Mouse (Mus musculus) heart, postnatal 25 days (tissue): Measurements from ENCODE around the gene Btbd9. TPM values are rescaled to one million over a fixed set of nuclear protein-coding genes. Genes with fewer than 3 reads are reported as not detected.

ENCODE experiments used
- DNase-seq: peaks from one replicate; pipeline ENCODE4 v3.0.0; 2022; ENCODE audit warnings: low spot score
- intact Hi-C: fragments of 180-260 bp; cut with DNase I; formaldehyde crosslinking; loops from one replicate; pipeline ENCODE4 v1.15.1; 2025
- total RNA-seq, 2 experiments: library from RNA; stranded (reverse); gene quantifications; 2 replicates each; pipeline ENCODE4 v1.2.3; 2021

Btbd9 gene
- total RNA-seq, 2 experiments from 2014 or later, result 17.9 to 20.5 TPM

- DNase-seq, result no peak
- intact Hi-C loops, result no loop called here
Observed at GRCm38 (mm10) chr17:30464240-30464745, 112.0 kb downstream of the Btbd9 start.

- DNase-seq, result no peak
- intact Hi-C loops, result no loop called here
Observed at GRCm38 (mm10) chr17:30460727-30461349, 115.5 kb downstream of the Btbd9 start.

GRCm38 (mm10) chr17:30459706-30460105 lies 116.6 kb downstream of the Btbd9 start:
- intact Hi-C loops, result loop anchor here (10.0 kb wide), 1 partner anchor 575 kb away; no protein-coding TSS in a partner anchor
- no peak for DNase-seq

GRCm38 (mm10) chr17:30458926-30459325 lies 117.4 kb downstream of the Btbd9 start:
- DNase-seq, result no peak
- intact Hi-C loops, result loop anchor here (10.0 kb wide), 1 partner anchor 574 kb away; no protein-coding TSS in a partner anchor

GRCm38 (mm10) chr17:30458301-30458700 lies 118.0 kb downstream of the Btbd9 start:
- no peak for DNase-seq
- intact Hi-C loops, result loop anchor here (10.0 kb wide), 1 partner anchor 574 kb away; no protein-coding TSS in a partner anchor

GRCm38 (mm10) chr17:30457486-30457885 lies 118.8 kb downstream of the Btbd9 start:
- intact Hi-C loops, result loop anchor here (10.0 kb wide), 1 partner anchor 573 kb away; no protein-coding TSS in a partner anchor
- no peak for DNase-seq

GRCm38 (mm10) chr17:30456293-30456692 lies 120.0 kb downstream of the Btbd9 start:
- intact Hi-C loops, result loop anchor here (10.0 kb wide), 1 partner anchor 571 kb away; no protein-coding TSS in a partner anchor
- no peak for DNase-seq

- intact Hi-C loops, result loop anchor here (2.0 to 10.0 kb wide), 5 partner anchors 342 to 570 kb away; no protein-coding TSS in a partner anchor
- DNase-seq, result no peak
Observed at GRCm38 (mm10) chr17:30454862-30455243, 121.4 kb downstream of the Btbd9 start.

GRCm38 (mm10) chr17:30454155-30454861 lies 122.0 kb downstream of the Btbd9 start:
- no peak for DNase-seq
- intact Hi-C loops, result loop anchor here (2.0 to 10.0 kb wide), 5 partner anchors 342 to 570 kb away; no protein-coding TSS in a partner anchor

GRCm38 (mm10) chr17:30453272-30453671 lies 123.0 kb downstream of the Btbd9 start:
- no peak for DNase-seq
- intact Hi-C loops, result loop anchor here (5.0 to 10.0 kb wide), 3 partner anchors 364 to 568 kb away; no protein-coding TSS in a partner anchor

- intact Hi-C loops, result loop anchor here (5.0 to 10.0 kb wide), 3 partner anchors 365 to 568 kb away; no protein-coding TSS in a partner anchor
- DNase-seq, result no peak
Observed at GRCm38 (mm10) chr17:30452363-30452762, 123.9 kb downstream of the Btbd9 start.

- intact Hi-C loops, result loop anchor here (5.0 kb wide), 3 partner anchors 106 to 299 kb away; no protein-coding TSS in a partner anchor
Observed at GRCm38 (mm10) chr17:30448562-30448961, 127.7 kb downstream of the Btbd9 start.

GRCm38 (mm10) chr17:30445805-30446441 lies 130.4 kb downstream of the Btbd9 start:
- intact Hi-C loops, result loop anchor here (5.0 kb wide), 3 partner anchors 104 to 301 kb away; no protein-coding TSS in a partner anchor
- no peak for DNase-seq

More at GRCm38 (mm10) chr17:30448562-30448961, 127.7 kb downstream of the Btbd9 start:
- DNase-seq, result no peak

- intact Hi-C loops, result no loop called here
- no peak for DNase-seq
Observed at GRCm38 (mm10) chr17:30439702-30440101, 136.6 kb downstream of the Btbd9 start.

- intact Hi-C loops, result no loop called here
- DNase-seq, result no peak
Observed at GRCm38 (mm10) chr17:30438786-30439185, 137.5 kb downstream of the Btbd9 start.

- intact Hi-C loops, result no loop called here
- DNase-seq, result no peak
Observed at GRCm38 (mm10) chr17:30436021-30436461, 140.2 kb downstream of the Btbd9 start.

- intact Hi-C loops, result no loop called here
- no peak for DNase-seq
Observed at GRCm38 (mm10) chr17:30435478-30435877, 140.8 kb downstream of the Btbd9 start.

GRCm38 (mm10) chr17:30432094-30432493 lies 144.2 kb downstream of the Btbd9 start:
- no peak for DNase-seq
- intact Hi-C loops, result no loop called here

GRCm38 (mm10) chr17:30430961-30431640 lies 145.2 kb downstream of the Btbd9 start:
- intact Hi-C loops, result no loop called here

More at GRCm38 (mm10) chr17:30430961-30431640, 145.2 kb downstream of the Btbd9 start:
- no peak for DNase-seq
